Mouse (Mus musculus) NIH3T3 (cell line): ENCODE results near the gene Hnf1a.

Source experiments
- DNase-seq: peaks from one replicate; pipeline ENCODE4 v3.0.0-alpha.2; 2012; ENCODE audit warnings: low read depth

Gene Hnf1a

DNA sequence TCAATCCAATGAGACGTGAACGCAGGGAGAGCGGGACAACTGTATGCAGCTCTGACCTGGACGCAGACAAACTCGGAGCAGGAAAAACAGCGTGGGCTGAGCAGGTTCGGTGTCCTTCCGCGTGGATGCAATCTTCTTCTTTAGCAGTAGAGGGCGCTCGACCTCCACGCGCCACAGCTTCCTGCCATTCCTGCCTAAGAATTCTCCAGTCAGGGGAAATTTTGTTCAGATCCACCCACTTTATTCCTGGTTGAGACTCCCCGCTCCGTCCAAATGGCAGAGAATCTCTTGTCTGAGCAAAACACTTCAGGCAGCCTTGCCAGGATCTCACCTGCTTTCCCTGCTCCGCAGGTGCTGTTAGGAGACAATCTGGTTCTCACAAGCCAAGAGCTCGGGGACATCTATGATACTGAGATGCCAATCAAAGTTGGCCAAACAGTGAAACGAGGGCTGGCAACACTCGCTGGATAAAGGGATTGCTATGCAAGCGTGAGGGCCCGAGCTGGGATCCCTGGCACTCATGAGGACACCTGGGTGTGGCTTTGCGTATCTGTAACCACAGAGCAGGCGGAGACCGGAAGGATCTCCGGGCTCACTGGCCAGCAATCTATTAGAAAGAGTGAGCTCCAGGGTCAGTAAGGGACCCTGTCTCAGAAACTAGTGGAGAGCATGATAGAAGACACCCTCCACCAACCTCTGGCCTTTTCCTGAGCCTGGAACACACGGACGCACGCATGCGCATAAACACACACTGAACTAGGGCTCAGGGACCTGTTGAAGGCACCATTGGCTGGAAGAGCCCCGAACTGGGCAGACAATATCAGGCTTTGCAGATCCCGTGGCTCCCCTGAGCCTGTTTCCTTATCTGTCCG, 8.6 kb upstream of the Hnf1a start:
- DNase-seq, result peak; percentile 87

GRCm38 (mm10) chr5:114978888-114979249, 8.0 kb upstream of the Hnf1a start:
- DNase-seq, result peak; percentile 83

- peak; percentile 47 for DNase-seq
Measured at GRCm38 (mm10) chr5:114978473-114978872, 7.6 kb upstream of the Hnf1a start.

DNA sequence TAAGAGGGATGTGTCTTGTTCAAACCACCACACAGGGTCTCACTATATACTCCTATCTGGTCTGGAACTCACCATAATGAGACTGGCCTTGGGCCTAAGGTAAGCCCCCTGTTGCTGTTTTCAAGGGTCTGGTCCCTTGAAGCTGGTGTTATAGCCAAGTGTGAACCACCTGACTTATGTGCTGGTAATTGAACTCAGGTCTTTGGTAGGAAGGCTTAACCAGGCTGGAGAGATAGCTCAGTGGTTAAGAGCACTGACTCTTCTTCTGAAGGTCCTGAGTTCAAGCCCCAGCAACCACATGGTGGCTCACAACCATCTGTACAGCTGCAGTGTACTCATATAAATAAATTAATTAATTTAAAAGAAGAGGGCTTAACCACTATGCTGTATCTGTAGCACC, 6.0 kb upstream of the Hnf1a start:
- DNase-seq, result no peak

- DNase-seq, result no peak
Measured at GRCm38 (mm10) chr5:114973131-114973530, 2.2 kb upstream of the Hnf1a start.

GRCm38 (mm10) chr5:114972201-114972600, 1.3 kb upstream of the Hnf1a start:
- no peak for DNase-seq

DNA sequence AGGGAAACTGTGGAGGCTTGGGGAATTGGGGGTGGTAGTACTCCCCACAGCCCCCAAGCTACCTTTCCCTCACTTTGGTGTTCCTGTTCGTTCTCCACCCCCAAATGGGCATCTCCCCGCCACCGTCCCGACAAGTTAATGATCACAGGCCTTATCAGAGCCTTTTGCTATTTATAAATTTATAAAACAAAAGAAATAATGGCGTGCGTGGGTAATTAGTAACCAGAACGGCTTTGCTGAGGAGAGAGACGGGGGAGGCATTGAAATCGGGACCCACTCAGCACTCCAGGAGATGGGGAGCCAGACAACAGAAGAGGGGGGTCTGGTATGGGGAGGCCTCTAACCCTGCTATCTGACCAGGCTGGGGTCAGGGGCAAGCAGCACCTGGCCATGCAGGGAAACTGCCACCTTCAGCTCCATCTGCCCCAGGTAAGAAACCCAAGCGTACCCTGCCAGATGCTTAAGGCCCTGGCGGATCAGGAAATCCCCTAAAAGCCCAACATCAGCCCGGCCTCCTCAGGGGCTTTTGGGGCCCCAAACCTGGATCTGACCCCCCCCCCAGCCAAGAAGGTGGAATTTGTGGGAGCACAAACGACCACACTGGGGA, 1.2 kb downstream of the Hnf1a start:
- no peak for DNase-seq

DNA sequence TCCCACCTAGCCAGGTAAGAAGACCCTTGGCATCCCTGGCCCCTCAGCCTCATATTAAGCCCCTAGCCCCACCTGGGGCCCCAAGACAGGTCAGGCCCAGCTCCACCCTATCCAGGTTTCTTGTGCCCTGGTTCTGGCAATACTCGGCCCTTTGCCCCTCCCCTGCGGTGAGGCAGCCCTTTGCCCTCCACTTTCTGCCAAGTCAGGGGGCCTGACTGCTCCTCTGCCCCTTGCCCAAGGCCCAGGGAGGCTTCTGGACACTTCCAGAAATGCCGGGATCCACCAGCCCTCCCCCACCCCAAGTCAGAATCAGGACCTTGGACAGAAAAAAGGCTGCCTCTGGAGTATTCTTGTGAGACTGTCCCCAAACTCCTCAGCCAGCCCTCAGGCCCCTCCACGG, 1.8 kb downstream of the Hnf1a start:
- no peak for DNase-seq

DNA sequence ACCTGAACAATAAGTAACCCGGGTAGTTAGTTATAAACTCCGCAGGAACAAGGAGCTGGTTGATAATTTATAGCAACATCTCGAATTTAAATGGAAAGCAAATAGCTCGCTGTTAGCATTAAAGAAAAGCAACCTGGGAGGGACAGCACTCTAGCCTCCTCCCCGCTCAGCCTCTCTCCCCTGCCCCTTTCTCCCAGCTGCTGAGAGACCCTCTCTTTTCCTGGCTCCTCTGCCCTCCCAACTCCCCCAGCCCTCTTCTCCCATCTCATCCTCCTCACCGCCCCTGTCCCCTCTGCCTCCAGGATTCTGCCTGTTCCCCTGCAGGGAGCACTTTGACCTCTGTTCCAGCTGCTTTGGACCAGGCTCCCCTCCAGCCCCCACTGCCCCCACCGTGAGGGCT, 2.2 kb downstream of the Hnf1a start:
- DNase-seq, result no peak

DNA sequence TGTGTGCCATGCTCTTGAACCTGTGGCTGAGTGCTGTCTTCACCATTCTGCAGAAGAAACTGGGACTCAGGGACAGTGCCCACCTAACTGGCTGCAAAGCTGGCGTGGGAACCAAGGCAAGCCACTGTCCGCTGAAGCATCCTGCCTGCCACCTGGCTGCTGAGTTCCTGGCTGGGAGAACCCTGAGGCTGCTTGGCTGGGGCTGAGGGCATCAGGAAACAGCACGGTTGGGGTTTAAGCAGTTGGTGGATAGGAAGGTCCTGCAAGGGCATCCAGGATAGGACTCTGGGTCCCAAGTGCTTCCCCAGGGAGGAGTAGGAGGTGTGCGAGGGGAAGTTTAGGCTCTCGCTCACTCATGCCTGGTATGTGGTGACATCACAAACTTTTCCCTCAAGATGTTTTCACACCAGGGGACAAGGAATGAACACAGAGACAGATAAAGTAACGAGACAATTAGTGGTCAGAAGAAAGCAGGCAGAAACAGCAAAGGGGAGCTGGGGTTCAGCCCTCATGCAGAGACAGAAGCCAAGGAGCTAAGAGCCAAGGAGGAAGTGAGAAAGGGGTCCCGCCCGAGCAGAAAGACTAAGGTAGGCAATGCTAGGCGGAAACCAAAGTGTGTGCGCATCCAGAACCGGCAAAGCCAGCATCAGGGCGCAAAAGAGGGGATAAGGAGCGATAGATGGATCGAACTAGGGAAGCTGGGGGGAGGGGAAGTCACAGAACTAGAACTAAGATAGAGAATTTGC, 3.2 kb downstream of the Hnf1a start:
- DNase-seq, result no peak

DNA sequence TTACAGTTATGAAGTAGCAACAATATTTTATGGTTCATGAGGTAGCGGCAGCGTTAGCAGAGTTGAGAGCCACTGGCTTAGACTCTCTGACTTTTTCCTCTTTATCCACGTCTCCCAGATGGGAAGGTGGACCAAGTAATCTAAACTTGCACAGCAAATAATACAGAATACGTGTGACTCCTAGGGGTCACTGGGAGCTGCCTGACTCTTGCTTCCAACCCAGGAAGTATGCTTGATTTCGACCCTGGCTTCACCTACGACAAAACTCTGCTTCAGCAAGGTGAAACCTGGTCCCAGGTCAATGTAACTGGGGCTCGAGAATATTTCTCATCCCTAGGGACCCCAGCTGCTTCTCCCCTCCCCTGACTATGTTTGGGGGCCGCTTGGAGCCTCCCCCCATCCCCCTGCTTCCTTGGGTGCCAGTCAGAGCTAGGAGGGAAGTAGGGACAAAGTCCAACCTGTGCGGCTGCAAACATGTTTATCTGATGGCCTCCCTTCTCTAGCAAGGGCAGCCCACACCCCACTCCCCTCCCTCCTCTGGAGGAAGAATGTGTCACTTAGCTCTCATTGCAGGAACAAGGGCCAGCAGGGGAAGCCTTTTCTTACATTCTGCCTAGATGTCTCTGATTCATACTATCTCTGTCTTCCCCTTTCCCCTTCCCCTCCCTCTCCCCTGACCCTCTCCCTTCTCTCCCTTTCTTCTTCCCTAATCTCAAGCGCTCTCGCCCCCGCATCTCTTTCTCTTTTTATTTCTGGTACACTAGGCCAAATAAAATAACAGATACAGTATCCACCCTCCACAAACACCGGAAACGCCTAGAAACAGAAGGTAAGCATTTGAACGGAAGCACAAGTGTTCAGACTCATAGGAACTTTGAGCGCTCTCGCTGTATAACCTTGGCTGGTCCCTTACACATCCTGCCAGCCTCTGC, 5.7 kb downstream of the Hnf1a start:
- DNase-seq, result no peak

DNA sequence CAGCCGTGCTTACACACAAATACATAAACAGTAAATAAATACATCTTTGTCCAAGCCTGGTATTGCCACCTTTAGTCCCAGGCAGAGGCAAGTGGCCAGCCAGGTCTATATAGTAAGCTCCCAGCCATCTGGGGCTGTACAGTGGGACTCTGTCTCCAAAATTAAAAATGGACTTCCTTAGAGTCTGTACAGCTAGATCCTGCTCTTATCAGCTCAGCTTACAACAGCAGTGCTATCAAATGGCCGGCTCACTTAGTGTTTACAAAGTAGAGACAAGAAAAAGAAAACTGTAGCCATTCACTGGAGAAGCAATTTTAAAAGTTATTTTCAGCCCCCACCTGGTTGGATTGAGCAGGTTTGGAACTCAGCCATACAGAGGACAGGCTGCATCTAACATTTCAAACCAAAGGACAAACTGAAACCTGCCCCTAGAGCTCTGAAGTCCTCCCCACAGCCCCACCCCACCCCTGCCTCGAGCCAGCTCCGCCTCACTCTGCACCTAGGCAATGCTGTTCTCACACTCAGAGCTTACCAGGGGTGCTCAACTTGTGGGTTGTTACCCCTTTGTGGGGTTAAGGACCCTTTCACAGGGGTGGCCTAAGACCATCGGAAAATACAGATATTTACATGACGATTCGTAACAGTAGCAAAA, 6.5 kb downstream of the Hnf1a start:
- no peak for DNase-seq

GRCm38 (mm10) chr5:114961590-114962360, 9.1 kb downstream of the Hnf1a start:
- no peak for DNase-seq

DNA sequence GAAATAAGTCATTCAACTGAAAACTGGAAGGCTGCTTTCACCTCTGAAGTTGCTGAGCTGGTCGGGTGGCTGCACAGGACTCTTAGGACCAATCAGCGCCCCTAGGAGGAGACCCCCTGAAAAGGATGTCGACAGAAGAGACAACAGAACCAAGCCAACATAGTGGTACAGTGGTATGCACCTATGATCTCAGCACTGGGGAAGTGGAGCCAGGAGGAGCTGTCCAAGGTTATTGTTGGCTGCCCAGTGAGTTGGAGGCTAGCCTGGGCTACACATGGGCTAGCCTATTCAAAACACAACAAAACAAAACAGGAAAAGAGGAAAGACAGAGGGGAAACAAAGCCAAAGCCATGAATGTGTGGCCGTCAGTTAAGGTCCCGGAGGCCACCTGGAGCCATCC, 12.8 kb downstream of the Hnf1a start:
- DNase-seq, result no peak

DNA sequence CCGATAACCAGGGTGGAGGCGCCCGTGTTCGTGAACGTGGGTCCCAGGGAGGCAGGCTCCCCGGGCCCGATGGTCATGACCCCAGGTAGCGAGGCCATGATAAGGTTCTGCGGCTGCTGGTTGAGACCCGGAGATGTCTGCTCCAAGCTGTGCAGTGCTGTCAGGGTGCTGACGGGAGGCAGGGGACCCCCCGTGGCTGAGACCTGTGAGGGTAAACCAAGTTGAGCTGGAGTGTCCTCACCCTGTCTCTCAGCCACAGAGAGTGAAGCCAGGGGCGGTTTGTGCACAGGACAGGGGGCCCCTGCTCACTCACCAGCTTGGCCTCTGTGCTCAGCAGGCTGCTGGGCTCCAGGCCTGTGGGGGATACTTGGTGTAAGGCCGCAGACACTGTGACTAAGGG, 17.6 kb downstream of the Hnf1a start:
- DNase-seq, result no peak

GRCm38 (mm10) chr5:114951279-114951880, 19.5 kb downstream of the Hnf1a start:
- no peak for DNase-seq

DNA sequence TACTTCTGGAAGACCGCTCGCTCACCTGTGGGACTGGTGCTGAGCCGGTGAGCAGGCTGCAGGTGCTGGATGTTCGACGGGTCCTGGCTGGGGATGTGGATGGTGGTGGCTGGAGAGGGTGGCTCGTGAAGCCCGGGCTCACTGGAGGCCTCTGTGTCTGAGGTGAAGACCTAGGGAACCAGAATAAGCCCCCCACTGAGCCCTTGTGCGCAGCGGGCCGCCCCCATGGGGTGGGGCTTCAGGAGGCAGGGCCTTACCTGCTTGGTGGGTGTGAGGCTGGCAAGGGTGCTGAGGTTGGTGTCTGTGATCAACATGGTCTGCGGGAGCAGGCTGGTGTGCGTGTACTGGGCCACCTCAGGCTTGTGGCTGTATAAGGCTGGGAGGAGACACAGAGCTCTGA, 20.2 kb downstream of the Hnf1a start:
- no peak for DNase-seq

GRCm38 (mm10) chr5:114949812-114950211, 21.1 kb downstream of the Hnf1a start:
- no peak for DNase-seq

- DNase-seq, result peak; percentile 17
Measured at GRCm38 (mm10) chr5:114949316-114949715, 21.6 kb downstream of the Hnf1a start.

- peak; percentile 94 for DNase-seq
Measured at GRCm38 (mm10) chr5:114948891-114949290, 22.0 kb downstream of the Hnf1a start.
